Mouse (Mus musculus) thymus, postnatal 14 days (tissue): ENCODE results near the gene Klk1b4.

Experiments
- DNase-seq: peaks from one replicate; pipeline ENCODE4 v3.0.0; 2021

Klk1b4 gene

GRCm38 (mm10) chr7:44254930-44255329, 47.7 kb downstream of the Klk1b4 start:
- no peak for DNase-seq

GRCm38 (mm10) chr7:44257278-44257677, 50.0 kb downstream of the Klk1b4 start, which contains the start of gene Acp4:
Acp4 (minus strand) TSS chr7:44257378.
- DNase-seq, result no peak

DNA sequence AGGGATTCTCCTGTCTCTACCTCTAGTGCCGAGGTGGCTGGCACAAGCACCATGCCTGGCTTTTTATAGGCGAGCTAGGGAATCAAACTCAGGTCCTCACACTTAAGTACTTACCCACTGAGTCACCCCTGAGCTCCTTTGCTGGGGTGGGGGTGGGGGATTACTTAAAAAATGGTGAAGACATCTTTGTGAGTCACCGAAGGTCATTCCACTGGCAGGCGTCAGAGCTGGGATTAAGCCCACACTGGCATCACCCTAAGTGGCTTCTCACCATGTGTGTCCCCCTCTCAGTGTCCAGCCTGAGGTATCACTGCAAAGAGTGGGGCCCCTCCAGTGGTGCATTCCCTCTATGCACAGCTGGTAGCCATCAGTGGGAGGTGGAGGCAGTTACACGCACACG, 53.2 kb downstream of the Klk1b4 start:
- DNase-seq, result no peak

- no peak for DNase-seq
These were observed 53.9 kb downstream of the Klk1b4 start, which contains the start of gene Gm15517 for GRCm38 (mm10) chr7:44261147-44261546. Gm15517 (plus strand) TSS chr7:44261447.
